Mouse (Mus musculus) T-cell, adult 2 months (primary cell): Measurements from ENCODE around the gene Tmc4.

ENCODE experiments used
- DNase-seq: peaks from one replicate; pipeline ENCODE4 v3.0.0; 2022; ENCODE audit warnings: low spot score

Gene Tmc4

GRCm38 (mm10) chr7:3692382-3692986, 15.1 kb upstream of the Tmc4 start, which contains the start of gene Tsen34:
TSS of gene Tsen34 (plus strand) at chr7:3692863.
- no peak for DNase-seq

DNA sequence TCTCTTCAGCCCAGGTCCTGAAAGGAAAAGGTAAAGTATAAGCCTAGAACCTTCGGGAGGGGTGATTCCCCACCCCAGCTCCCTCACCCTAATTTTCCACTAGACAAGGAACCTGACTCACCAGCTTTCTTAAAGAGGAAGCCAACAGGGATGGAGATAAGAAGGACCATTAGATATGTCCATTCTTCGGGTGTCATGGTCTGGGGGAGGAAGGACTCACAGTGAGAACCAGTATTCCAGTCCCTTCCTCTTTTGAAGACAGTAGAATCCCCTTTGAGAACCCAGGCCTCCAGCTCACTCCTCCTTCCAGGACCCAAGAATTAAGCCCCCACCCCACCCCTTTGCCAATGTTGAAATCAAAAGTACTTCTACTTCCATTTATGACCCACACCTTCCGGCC, 14.6 kb upstream of the Tmc4 start:
- DNase-seq: no peak

DNA sequence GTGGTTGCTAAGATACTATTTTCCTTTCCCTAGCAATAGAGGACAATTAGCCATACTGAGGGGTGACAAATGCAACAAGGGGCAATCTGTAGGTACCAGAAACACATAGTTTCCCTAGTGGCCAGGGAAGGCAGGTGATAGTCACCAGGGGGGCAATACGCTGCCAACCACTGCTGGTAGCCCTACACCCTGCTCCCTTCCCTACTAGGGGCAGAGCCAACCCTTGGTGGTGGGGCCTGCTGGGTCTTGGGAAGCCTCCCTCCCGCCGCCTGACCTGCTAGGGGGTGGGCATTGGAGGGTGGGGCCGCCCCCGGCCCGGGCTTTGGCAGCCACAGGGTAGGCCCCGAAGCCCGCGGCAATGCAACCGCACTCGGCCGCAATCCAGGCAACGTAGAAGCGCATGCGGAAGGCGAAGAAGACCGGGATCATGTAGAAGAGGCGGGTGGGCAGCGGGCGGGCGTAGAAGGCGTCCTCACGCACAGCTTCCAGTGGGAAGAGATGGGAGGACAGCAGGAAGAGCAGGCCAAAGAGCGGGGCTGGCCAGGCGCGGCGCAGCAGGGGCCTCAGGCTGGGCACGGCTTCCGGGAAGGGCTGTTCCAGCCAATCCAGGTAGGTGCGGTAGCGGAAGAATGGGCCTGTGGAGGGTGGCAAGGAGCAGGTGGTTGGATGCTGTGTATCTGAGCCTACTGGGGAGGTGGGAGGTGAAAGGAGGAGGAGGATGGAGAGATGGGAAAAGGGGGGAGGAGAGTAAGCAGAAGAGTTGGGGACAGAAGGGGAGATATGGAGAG, 8.2 kb upstream of the Tmc4 start:
- no peak for DNase-seq

GRCm38 (mm10) chr7:3684698-3685097, 7.3 kb upstream of the Tmc4 start:
- no peak for DNase-seq

DNA sequence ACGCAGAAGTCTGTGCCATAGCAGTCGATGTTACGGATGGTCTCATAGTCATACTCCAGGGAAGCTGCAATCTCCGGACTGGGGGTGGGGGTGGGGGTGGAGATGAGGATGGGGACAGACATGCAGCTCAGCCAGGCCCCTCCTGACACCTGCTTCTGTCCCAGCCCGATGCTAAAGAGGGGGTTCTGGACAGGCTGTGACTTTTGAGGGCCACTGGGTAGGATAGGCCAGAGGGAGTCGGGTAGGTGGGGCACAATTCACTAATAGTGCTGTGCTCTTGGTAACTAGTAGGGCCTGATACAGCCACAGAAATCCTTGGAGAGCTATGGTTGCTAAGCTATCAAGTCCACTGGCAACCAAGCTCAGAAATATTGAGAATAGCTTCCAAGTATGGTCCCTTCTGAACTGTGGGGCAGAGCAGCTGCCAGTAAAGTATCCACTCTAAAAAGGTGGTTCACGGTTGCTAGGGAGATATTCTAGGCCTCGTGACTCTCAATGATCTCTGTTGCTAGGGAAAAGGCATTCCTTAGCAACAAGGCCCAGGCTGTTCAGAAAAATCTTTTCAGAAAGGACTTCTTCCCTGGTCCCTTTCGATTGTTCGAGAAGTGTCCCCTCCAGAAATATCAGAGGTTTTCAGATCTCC, 6.7 kb upstream of the Tmc4 start:
- no peak for DNase-seq

- DNase-seq: no peak
Measured at GRCm38 (mm10) chr7:3676371-3676770, 982 bp downstream of the Tmc4 start.

GRCm38 (mm10) chr7:3675228-3675548, 2.2 kb downstream of the Tmc4 start:
- no peak for DNase-seq

GRCm38 (mm10) chr7:3674507-3675227, 2.7 kb downstream of the Tmc4 start:
- peak; percentile 67 for DNase-seq

DNA sequence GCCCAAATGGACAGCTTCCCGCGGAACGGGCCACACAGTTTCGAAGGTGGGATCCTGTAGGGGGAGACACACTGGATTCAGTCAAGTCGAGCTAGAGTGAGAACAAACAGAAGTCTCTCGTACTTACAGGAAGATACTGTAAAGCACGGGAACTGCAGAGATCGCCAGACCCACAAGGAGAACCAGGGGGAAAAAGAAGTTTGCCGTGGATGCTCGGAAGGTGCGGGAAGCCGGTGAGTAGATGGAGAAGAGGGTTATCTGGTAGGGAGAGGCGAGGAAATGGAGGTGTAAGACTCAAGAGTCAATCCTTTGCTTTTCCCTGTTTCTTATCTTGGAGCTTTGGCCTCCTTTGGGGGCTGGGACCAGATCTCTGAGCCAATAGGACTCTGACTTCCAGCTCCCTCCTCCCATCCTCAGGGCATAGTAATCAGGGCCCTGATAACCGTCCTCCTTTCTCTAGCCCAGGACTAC, 10.4 kb downstream of the Tmc4 start:
- DNase-seq: no peak

- DNase-seq: peak; percentile 95
Measured at GRCm38 (mm10) chr7:3665215-3666114, 11.9 kb downstream of the Tmc4 start, which contains the start of gene Leng1. TSS of gene Leng1 (minus strand) at chr7:3665840.

DNA sequence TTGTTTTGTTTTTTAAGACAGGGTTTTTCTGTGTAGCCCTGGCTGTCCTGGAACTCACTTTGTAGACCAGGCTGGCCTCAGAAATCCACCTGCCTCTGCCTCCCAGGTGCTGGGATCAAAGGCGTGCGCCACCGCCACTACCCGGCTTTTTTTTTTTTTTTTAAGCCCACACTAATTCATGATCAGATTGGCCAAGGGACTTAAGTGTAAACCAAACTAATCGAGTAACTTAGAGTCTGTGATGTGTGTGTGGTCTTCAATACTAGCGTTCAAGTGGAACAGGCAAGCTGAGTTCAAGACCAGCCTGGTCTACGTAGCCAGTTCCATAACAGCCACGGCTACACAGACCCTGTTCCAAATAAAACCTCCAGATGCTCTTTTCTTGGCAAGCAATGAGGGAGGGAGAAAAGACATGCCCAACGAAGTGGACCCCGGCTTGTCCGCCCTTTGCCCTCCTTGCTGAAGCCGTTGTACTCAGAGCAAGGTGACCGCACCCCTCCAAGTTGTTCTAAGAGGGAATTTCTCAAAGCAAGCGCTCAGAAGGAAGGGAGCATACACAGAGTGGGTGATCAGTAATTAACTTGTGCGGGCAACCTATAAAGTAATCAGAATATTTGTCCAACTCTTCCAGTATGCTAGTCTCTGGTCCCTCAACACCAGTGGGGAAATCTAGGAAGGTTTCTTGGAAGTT, 12.7 kb downstream of the Tmc4 start:
- DNase-seq: no peak

GRCm38 (mm10) chr7:3658578-3658977, 18.8 kb downstream of the Tmc4 start:
- no peak for DNase-seq

- DNase-seq: no peak
Measured at GRCm38 (mm10) chr7:3656966-3657365, 20.4 kb downstream of the Tmc4 start.

DNA sequence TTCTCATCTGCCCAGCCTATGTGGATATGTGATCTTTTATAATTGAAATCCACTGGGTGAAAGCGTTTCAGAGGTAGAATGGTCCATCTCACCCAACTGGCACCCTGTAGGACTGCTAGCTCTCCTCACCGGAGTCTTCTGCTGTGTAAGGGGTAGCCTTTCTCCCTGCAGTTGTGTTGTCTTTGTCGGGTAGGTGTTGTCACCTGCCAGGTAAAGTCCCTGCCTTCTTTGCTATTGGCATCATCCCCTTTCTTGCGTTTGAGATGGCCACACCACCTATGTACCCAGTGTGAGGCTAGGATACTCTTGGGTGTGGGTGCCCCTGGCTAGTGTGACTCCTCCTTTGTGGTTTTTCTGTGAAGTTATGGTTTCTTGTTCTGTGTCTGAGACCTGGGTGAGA, 30.7 kb downstream of the Tmc4 start:
- DNase-seq: no peak

- no peak for DNase-seq
Measured at GRCm38 (mm10) chr7:3646188-3646587, 31.2 kb downstream of the Tmc4 start.

- no peak for DNase-seq
Measured at GRCm38 (mm10) chr7:3645488-3646025, 31.8 kb downstream of the Tmc4 start.

GRCm38 (mm10) chr7:3644672-3645487, 32.5 kb downstream of the Tmc4 start, which contains the start of gene Cnot3:
TSS of gene Cnot3 (plus strand) at chr7:3645268.
- peak; percentile 100 for DNase-seq

- no peak for DNase-seq
Measured at GRCm38 (mm10) chr7:3644348-3644671, 33.0 kb downstream of the Tmc4 start.

GRCm38 (mm10) chr7:3643843-3644242, 33.5 kb downstream of the Tmc4 start:
- no peak for DNase-seq

DNA sequence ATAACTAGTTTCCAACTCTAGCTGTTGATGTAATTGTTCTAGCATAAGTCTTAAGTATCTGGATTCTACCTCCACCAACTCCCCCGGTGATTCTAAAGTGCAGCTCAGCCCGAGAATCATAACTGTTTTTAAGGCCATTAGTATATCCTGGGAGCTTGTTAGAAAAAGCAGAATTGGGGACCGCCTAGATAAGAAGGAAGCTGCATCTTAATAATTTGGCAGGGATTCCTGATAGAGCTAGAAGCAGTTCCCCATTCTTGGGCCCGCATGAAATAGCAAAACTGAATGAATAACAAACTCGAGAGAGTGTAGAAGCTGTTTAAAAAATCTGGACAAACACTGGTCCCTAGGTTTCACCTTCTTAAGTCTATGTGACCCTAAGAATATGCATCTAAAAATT, 33.9 kb downstream of the Tmc4 start:
- no peak for DNase-seq
